Mouse (Mus musculus): ENCODE results near the gene Habp2. TPM values are rescaled to one million over a fixed set of nuclear protein-coding genes. Genes with fewer than 3 reads are reported as not detected.
"Not testable (repeated sequence)": the region's sequence is repeated elsewhere in the genome, so short reads cannot be mapped to it uniquely, and the experiment has no call there.

Gene Habp2
- total RNA-seq, 2 experiments from 2014 or later: not detected

GRCm38 (mm10) chr19:56356480-56357373 is 69.8 kb downstream of the Habp2 start:
- intact Hi-C loops (cut with DNase I): no loop called here
- DNase-seq: peak; percentile 75 to 86

- DNase-seq; intact Hi-C loops (cut with DNase I): not testable (repeated sequence)
Measured at GRCm38 (mm10) chr19:56357374-56357708, 70.4 kb downstream of the Habp2 start.

GRCm38 (mm10) chr19:56358890-56359289 is 72.0 kb downstream of the Habp2 start:
- intact Hi-C loops (cut with DNase I): no loop called here
- DNase-seq: no peak

GRCm38 (mm10) chr19:56363721-56364460 is 77.0 kb downstream of the Habp2 start:
- peak in 1 of 2 experiments; percentile 32 for DNase-seq
- intact Hi-C loops (cut with DNase I): no loop called here

- intact Hi-C loops (cut with DNase I): no loop called here
- DNase-seq: no peak
Measured at GRCm38 (mm10) chr19:56364563-56364962, 77.6 kb downstream of the Habp2 start.

- intact Hi-C loops (cut with DNase I): no loop called here
Measured at GRCm38 (mm10) chr19:56366168-56366567, 79.2 kb downstream of the Habp2 start.

GRCm38 (mm10) chr19:56366625-56367024 is 79.7 kb downstream of the Habp2 start:
- DNase-seq: no peak
- intact Hi-C loops (cut with DNase I): no loop called here

More at GRCm38 (mm10) chr19:56366168-56366567, 79.2 kb downstream of the Habp2 start:
- no peak for DNase-seq

GRCm38 (mm10) chr19:56367778-56368177 is 80.8 kb downstream of the Habp2 start:
- no peak for DNase-seq
- intact Hi-C loops (cut with DNase I): no loop called here

- DNase-seq: no peak
- intact Hi-C loops (cut with DNase I): no loop called here
Measured at GRCm38 (mm10) chr19:56368912-56369311, 82.0 kb downstream of the Habp2 start.

Other genes with a start within 250 kb of the Habp2 start
- 100 to 1,000 TPM; 219 to 250 TPM for gene Nrap, start 102.9 kb downstream of the Habp2 start, total RNA-seq (2021)
- 10 to 100 TPM; 16.3 to 17.6 TPM for gene Casp7, start 110.0 kb downstream of the Habp2 start, total RNA-seq (2021)
- gene Plekhs1, start 174.5 kb downstream of the Habp2 start, total RNA-seq (2021): under 1 TPM; 0.07 to 0.50 TPM